Mouse (Mus musculus): Measurements from ENCODE around the gene Nat8f4.
"Not testable (repeated sequence)": the region's sequence is repeated elsewhere in the genome, so short reads cannot be mapped to it uniquely, and the experiment has no call there.

Gene Nat8f4

GRCm38 (mm10) chr6:85904642-85905061 is at the start of gene Nat8f4:
Gene Nat8f4, minus strand, starts transcription at chr6:85904884.
- not testable (repeated sequence) for DNase-seq (ENCODE audit: low read depth, low spot score)

GRCm38 (mm10) chr6:85948549-85948948 is 43.9 kb upstream of the Nat8f4 start:
- DNase-seq (ENCODE audit: low read depth, low spot score): no peak

- DNase-seq (ENCODE audit: low read depth, low spot score): no peak
Observed at GRCm38 (mm10) chr6:85942469-85942868, 37.8 kb upstream of the Nat8f4 start.

GRCm38 (mm10) chr6:85938701-85939100 is 34.0 kb upstream of the Nat8f4 start:
- no peak for DNase-seq (ENCODE audit: low read depth, low spot score)

- DNase-seq (ENCODE audit: low read depth, low spot score): peak; percentile 84
Observed at GRCm38 (mm10) chr6:85936508-85937465, 32.1 kb upstream of the Nat8f4 start.

GRCm38 (mm10) chr6:85935646-85936045 is 31.0 kb upstream of the Nat8f4 start:
- DNase-seq (ENCODE audit: low read depth, low spot score): no peak

GRCm38 (mm10) chr6:85934047-85934446 is 29.4 kb upstream of the Nat8f4 start:
- no peak for DNase-seq (ENCODE audit: low read depth, low spot score)

GRCm38 (mm10) chr6:85929312-85929711 is 24.6 kb upstream of the Nat8f4 start:
- DNase-seq (ENCODE audit: low read depth, low spot score): no peak

- DNase-seq (ENCODE audit: low read depth, low spot score): no peak
Observed at GRCm38 (mm10) chr6:85927476-85928464, 23.1 kb upstream of the Nat8f4 start.

GRCm38 (mm10) chr6:85926709-85927108 is 22.0 kb upstream of the Nat8f4 start:
- no peak for DNase-seq (ENCODE audit: low read depth, low spot score)

GRCm38 (mm10) chr6:85923643-85924042 is 19.0 kb upstream of the Nat8f4 start:
- DNase-seq (ENCODE audit: low read depth, low spot score): no peak

GRCm38 (mm10) chr6:85919401-85919800 is 14.7 kb upstream of the Nat8f4 start:
- DNase-seq (ENCODE audit: low read depth, low spot score): no peak

- not testable (repeated sequence) for DNase-seq (ENCODE audit: low read depth, low spot score)
Observed at GRCm38 (mm10) chr6:85918341-85918740, 13.7 kb upstream of the Nat8f4 start.

- DNase-seq (ENCODE audit: low read depth, low spot score): no peak
Observed at GRCm38 (mm10) chr6:85916596-85916995, 11.9 kb upstream of the Nat8f4 start.

- peak; percentile 84 for DNase-seq (ENCODE audit: low read depth, low spot score)
Observed at GRCm38 (mm10) chr6:85915539-85916513, 11.1 kb upstream of the Nat8f4 start, which contains the start of gene Nat8f1. Gene Nat8f1, minus strand, starts transcription at chr6:85915687.

GRCm38 (mm10) chr6:85915141-85915538 is 10.5 kb upstream of the Nat8f4 start:
- no peak for DNase-seq (ENCODE audit: low read depth, low spot score)

GRCm38 (mm10) chr6:85911587-85911986 is 6.9 kb upstream of the Nat8f4 start, which contains the start of gene Tprkb:
Gene Tprkb, plus strand, starts transcription at chr6:85911865.
- DNase-seq (ENCODE audit: low read depth, low spot score): no peak

- DNase-seq (ENCODE audit: low read depth, low spot score): no peak
Observed at GRCm38 (mm10) chr6:85909704-85910103, 5.0 kb upstream of the Nat8f4 start.

GRCm38 (mm10) chr6:85908341-85908740 is 3.7 kb upstream of the Nat8f4 start:
- no peak for DNase-seq (ENCODE audit: low read depth, low spot score)

GRCm38 (mm10) chr6:85906911-85907351 is 2.2 kb upstream of the Nat8f4 start:
- not testable (repeated sequence) for DNase-seq (ENCODE audit: low read depth, low spot score)
